Mouse (Mus musculus) limb, embryonic 13.5 days (tissue): ENCODE data around the gene Mafg. TPM values are rescaled to one million over a fixed set of nuclear protein-coding genes. Genes with fewer than 3 reads are reported as not detected.

Source experiments
- ATAC-seq: fragments of 200-750 bp; cut with Nextera tagmentation; 2 replicates; pipeline ENCODE4 v1.8.0; 2017; ENCODE audit warnings: low read depth, moderate number of reproducible peaks, moderate TSS enrichment; ENCODE audit not compliant: low FRiP score
- H3K27ac ChIP-seq: fragments of 300-500 bp; sonication (generic); 2 replicates; pipeline ENCODE4 v1.5.1; 2015; ENCODE audit warnings: inconsistent platforms, mild to moderate bottlenecking, moderate library complexity
- H3K27me3 ChIP-seq: fragments of 300-500 bp; sonication (generic); 2 replicates; pipeline ENCODE4 v1.6.1; 2015; ENCODE audit warnings: mild to moderate bottlenecking, inconsistent platforms
- H3K36me3 ChIP-seq: fragments of 300-500 bp; sonication (generic); 2 replicates; pipeline ENCODE4 v1.6.1; 2015; ENCODE audit warnings: inconsistent platforms, mild to moderate bottlenecking, moderate library complexity
- H3K4me1 ChIP-seq: fragments of 300-500 bp; sonication (generic); 2 replicates; pipeline ENCODE4 v1.6.1; 2015; ENCODE audit warnings: inconsistent platforms
- H3K4me2 ChIP-seq: fragments of 300-500 bp; sonication (generic); replicated peaks from 2 replicates; pipeline ENCODE4 v1.6.1; 2015; ENCODE audit warnings: inconsistent platforms, mild to moderate bottlenecking, moderate library complexity
- H3K4me3 ChIP-seq: fragments of 300-500 bp; sonication (generic); 2 replicates; pipeline ENCODE4 v1.5.1; 2015; ENCODE audit warnings: moderate library complexity, mild to moderate bottlenecking, inconsistent platforms
- H3K9ac ChIP-seq: fragments of 300-500 bp; sonication (generic); 2 replicates; pipeline ENCODE4 v1.6.1; 2015; ENCODE audit warnings: mild to moderate bottlenecking, inconsistent platforms
- H3K9me3 ChIP-seq: fragments of 300-500 bp; sonication (generic); 2 replicates; pipeline ENCODE4 v1.6.1; 2016; ENCODE audit warnings: inconsistent platforms
- WGBS: fragments of 180-500 bp; shearing (Covaris S2); methylation state at CpG from one replicate; pipeline ENCODE4 v1.1.7; 2015; 5-methylcytosine and 5-hydroxymethylcytosine counted together
- polyA plus RNA-seq: library from polyadenylated mRNA; unstranded; fragments of >200 nt; fragmentation: Nextera tagmentation; extraction: Ambion mirVana; gene quantifications from 2 replicates; pipeline ENCODE4 v1.2.1, GENCODE M21; 2015

The Mafg gene
- polyA plus RNA-seq, 1 experiment from 2014 or later, result 28.9 TPM

- Histone ChIP-seq H3K9ac (no peak overlapping the region), H3K9me3 (no peaks in the 10 kb centered on the region), H3K4me3 (no peak overlapping the region), H3K4me1 (peaks cover 18% of the 10 kb centered on the region), H3K27me3 (no peaks in the 10 kb centered on the region), H3K36me3 (peaks cover 74% of the 10 kb centered on the region), H3K27ac (no peak overlapping the region), H3K4me2 (no peak overlapping the region)
- 94% methylated on average over 11 of the region's 11 CpGs for WGBS
- ATAC-seq, result no peak
Measured at GRCm38 (mm10) chr11:120615606-120616203, 17.7 kb downstream of the Mafg start.

GRCm38 (mm10) chr11:120615167-120615566 is 18.2 kb downstream of the Mafg start:
- Histone ChIP-seq H3K9ac (no peak overlapping the region), H3K36me3 (peaks cover 74% of the 10 kb centered on the region)

GRCm38 (mm10) chr11:120613976-120614375 is 19.4 kb downstream of the Mafg start:
- peaks cover 9% of the 10 kb centered on the region for H3K27me3 ChIP-seq
- no peak overlapping the region for H3K4me2 ChIP-seq
- no peak overlapping the region for H3K27ac ChIP-seq
- H3K9ac ChIP-seq, result no peak overlapping the region
- 77% methylated on average over 8 of the region's 8 CpGs for WGBS
- H3K9me3 ChIP-seq, result no peaks in the 10 kb centered on the region
- H3K36me3 ChIP-seq, result peaks cover 73% of the 10 kb centered on the region
- H3K4me1 ChIP-seq, result peaks cover 23% of the 10 kb centered on the region
- H3K4me3 ChIP-seq, result no peak overlapping the region
- ATAC-seq, result no peak

More at GRCm38 (mm10) chr11:120615167-120615566, 18.2 kb downstream of the Mafg start:
- ATAC-seq, result no peak
- Histone ChIP-seq H3K27me3 (no peaks in the 10 kb centered on the region), H3K4me1 (peaks cover 18% of the 10 kb centered on the region), H3K27ac (no peak overlapping the region), H3K9me3 (no peaks in the 10 kb centered on the region), H3K4me2 (no peak overlapping the region), H3K4me3 (no peak overlapping the region)
- WGBS, result 94% methylated on average over 6 of the region's 6 CpGs

GRCm38 (mm10) chr11:120613481-120613972 is 19.9 kb downstream of the Mafg start:
- ATAC-seq, result no peak
- Histone ChIP-seq H3K4me1 (peaks cover 27% of the 10 kb centered on the region), H3K9ac (no peak overlapping the region), H3K27ac (no peak overlapping the region), H3K36me3 (peaks cover 69% of the 10 kb centered on the region), H3K4me3 (no peak overlapping the region), H3K9me3 (no peaks in the 10 kb centered on the region), H3K27me3 (peaks cover 14% of the 10 kb centered on the region), H3K4me2 (no peak overlapping the region)
- 90% methylated on average over 10 of the region's 10 CpGs for WGBS

- no peak overlapping the region for H3K27ac ChIP-seq
- no peak for ATAC-seq
- peaks cover 33% of the 10 kb centered on the region for H3K4me1 ChIP-seq
- H3K9ac ChIP-seq, result no peak overlapping the region
- H3K27me3 ChIP-seq, result peaks cover 18% of the 10 kb centered on the region
- H3K9me3 ChIP-seq, result no peaks in the 10 kb centered on the region
- H3K4me2 ChIP-seq, result no peak overlapping the region
- H3K36me3 ChIP-seq, result peaks cover 63% of the 10 kb centered on the region
- no peak overlapping the region for H3K4me3 ChIP-seq
- 37% methylated on average over 6 of the region's 6 CpGs for WGBS
Measured at GRCm38 (mm10) chr11:120612763-120613162, 20.6 kb downstream of the Mafg start.

- H3K9me3 ChIP-seq, result no peaks in the 10 kb centered on the region
- 86% methylated on average over 9 of the region's 9 CpGs for WGBS
- H3K4me1 ChIP-seq, result peaks cover 20% of the 10 kb centered on the region
- no peak overlapping the region for H3K27ac ChIP-seq
- peaks cover 25% of the 10 kb centered on the region for H3K27me3 ChIP-seq
- no peak overlapping the region for H3K4me3 ChIP-seq
- no peak overlapping the region for H3K9ac ChIP-seq
- ATAC-seq, result no peak
- H3K36me3 ChIP-seq, result peaks cover 75% of the 10 kb centered on the region
- H3K4me2 ChIP-seq, result no peak overlapping the region
Measured at GRCm38 (mm10) chr11:120610477-120611046, 22.8 kb downstream of the Mafg start.

GRCm38 (mm10) chr11:120609250-120609649 is 24.1 kb downstream of the Mafg start:
- peak overlapping the region; percentile 63; the same call in 1 of the 2 replicates for H3K9ac ChIP-seq
- no peak for ATAC-seq
- H3K4me1 ChIP-seq, result peaks cover 20% of the 10 kb centered on the region
- H3K27me3 ChIP-seq, result peaks cover 25% of the 10 kb centered on the region
- peaks cover 79% of the 10 kb centered on the region for H3K36me3 ChIP-seq
- no peak overlapping the region for H3K4me3 ChIP-seq
- no peaks in the 10 kb centered on the region for H3K9me3 ChIP-seq
- H3K4me2 ChIP-seq, result peak overlapping the region; percentile 67; the same call in 1 of the 2 replicates
- H3K27ac ChIP-seq, result no peak overlapping the region
- 47% methylated on average over 7 of the region's 8 CpGs for WGBS

- H3K9ac ChIP-seq, result peak within 1 kb of the TSS; percentile 63
- H3K4me1 ChIP-seq, result peaks cover 20% of the 10 kb centered on the region
- H3K27ac ChIP-seq, result no peak within 1 kb of the TSS; the same call in 1 of the 2 replicates
- H3K4me3 ChIP-seq, result peak within 1 kb of the TSS; percentile 40
- peaks cover 25% of the 10 kb centered on the region for H3K27me3 ChIP-seq
- H3K4me2 ChIP-seq, result peak within 1 kb of the TSS; percentile 67
- no peak for ATAC-seq
- 4% methylated on average over 45 of the region's 45 CpGs for WGBS
- H3K36me3 ChIP-seq, result peaks cover 79% of the 10 kb centered on the region
- no peaks in the 10 kb centered on the region for H3K9me3 ChIP-seq
Measured at GRCm38 (mm10) chr11:120608241-120609034, 25.0 kb downstream of the Mafg start, which contains the start of gene Npb. Gene Npb (plus strand): TSS chr11:120608477.

GRCm38 (mm10) chr11:120606764-120607163 is 26.6 kb downstream of the Mafg start:
- peaks cover 25% of the 10 kb centered on the region for H3K27me3 ChIP-seq
- no peak overlapping the region for H3K9ac ChIP-seq
- H3K36me3 ChIP-seq, result peaks cover 79% of the 10 kb centered on the region
- no peak for ATAC-seq
- 83% methylated on average over 4 of the region's 4 CpGs for WGBS
- H3K4me3 ChIP-seq, result no peak overlapping the region
- no peaks in the 10 kb centered on the region for H3K9me3 ChIP-seq
- H3K4me1 ChIP-seq, result peaks cover 20% of the 10 kb centered on the region
- no peak overlapping the region for H3K4me2 ChIP-seq
- no peak overlapping the region; the same call in 1 of the 2 replicates for H3K27ac ChIP-seq

- ATAC-seq, result no peak
- no peak overlapping the region for H3K27ac ChIP-seq
- H3K4me3 ChIP-seq, result no peak overlapping the region
- H3K4me2 ChIP-seq, result no peak overlapping the region
- no peaks in the 10 kb centered on the region for H3K9me3 ChIP-seq
- H3K9ac ChIP-seq, result no peak overlapping the region
- H3K4me1 ChIP-seq, result peaks cover 20% of the 10 kb centered on the region
- H3K36me3 ChIP-seq, result peaks cover 78% of the 10 kb centered on the region
- WGBS, result 88% methylated on average over 7 of the region's 7 CpGs
- H3K27me3 ChIP-seq, result peaks cover 25% of the 10 kb centered on the region
Measured at GRCm38 (mm10) chr11:120605667-120606066, 27.7 kb downstream of the Mafg start.

- Histone ChIP-seq H3K4me3 (no peak overlapping the region), H3K9me3 (no peaks in the 10 kb centered on the region), H3K4me2 (no peak overlapping the region), H3K9ac (no peak overlapping the region), H3K36me3 (peaks cover 74% of the 10 kb centered on the region), H3K27ac (no peak overlapping the region), H3K27me3 (peaks cover 12% of the 10 kb centered on the region), H3K4me1 (peaks cover 26% of the 10 kb centered on the region)
- ATAC-seq, result no peak
- WGBS, result 84% methylated on average over 2 of the region's 2 CpGs
Measured at GRCm38 (mm10) chr11:120603545-120603944, 29.9 kb downstream of the Mafg start.

- Histone ChIP-seq H3K9ac (no peak overlapping the region), H3K9me3 (no peaks in the 10 kb centered on the region), H3K27me3 (no peaks in the 10 kb centered on the region), H3K27ac (no peak overlapping the region), H3K36me3 (peaks cover 71% of the 10 kb centered on the region), H3K4me1 (peaks cover 28% of the 10 kb centered on the region), H3K4me3 (no peak overlapping the region), H3K4me2 (no peak overlapping the region)
- no peak for ATAC-seq
- 94% methylated on average over 3 of the region's 3 CpGs for WGBS
Measured at GRCm38 (mm10) chr11:120600716-120601115, 32.7 kb downstream of the Mafg start.
